Mouse (Mus musculus): Measurements from ENCODE around the gene Cmtr1. TPM values are rescaled to one million over a fixed set of nuclear protein-coding genes. Genes with fewer than 3 reads are reported as not detected.

The Cmtr1 gene
- polyA plus RNA-seq, 2 experiments: 54.3 to 95.8 TPM

DNA sequence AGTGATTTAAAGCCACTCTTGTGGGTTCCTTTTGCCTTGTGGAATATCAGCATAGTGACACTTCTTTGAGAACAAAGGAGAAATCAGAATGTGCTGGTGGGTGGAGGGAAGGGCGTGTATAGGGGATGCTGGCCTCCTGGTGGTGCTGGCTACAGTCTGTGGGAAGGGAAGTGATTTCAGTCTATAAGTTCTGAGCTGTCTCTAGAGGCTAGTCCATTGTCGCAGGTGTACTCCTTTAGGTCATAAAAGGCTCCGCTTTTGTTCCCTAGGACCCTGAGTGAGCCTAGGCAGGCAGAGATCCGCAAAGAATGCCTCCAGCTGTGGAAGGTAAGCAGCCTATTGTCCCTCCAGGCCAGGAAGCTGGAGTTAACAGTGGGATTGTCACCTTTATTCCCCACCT, 34.1 kb downstream of the Cmtr1 start:
- WGBS: 85% methylated on average over 4 of the region's 4 CpGs
- ATAC-seq (ENCODE audit: low FRiP score, low read depth): no peak

DNA sequence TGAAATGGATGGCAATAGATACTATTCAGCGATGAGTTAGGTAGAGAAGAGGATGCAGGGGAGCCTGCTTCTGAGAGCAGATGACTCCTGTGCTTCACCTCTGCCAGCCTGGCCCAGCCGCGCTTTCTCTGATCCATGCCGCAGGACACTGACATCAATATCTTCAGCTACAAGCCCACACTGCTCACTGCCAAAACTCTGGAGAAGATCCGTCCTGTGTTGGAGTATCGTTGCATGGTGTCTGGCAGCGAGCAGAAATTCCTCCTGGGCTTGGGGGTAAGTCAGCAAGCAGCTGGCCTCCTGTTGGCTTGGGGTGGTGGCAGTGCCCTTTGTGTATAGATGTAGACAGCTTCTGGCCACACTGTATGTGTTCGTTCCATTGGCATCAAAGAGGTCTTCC, 36.5 kb downstream of the Cmtr1 start:
- DNase-seq (ENCODE audit: low spot score) (no peak), ATAC-seq (ENCODE audit: low FRiP score, low read depth) (no peak)
- Histone ChIP-seq H3K9ac (ENCODE audit: low read depth, low read length, severe bottlenecking) (no peak overlapping the region), H3K4me2 (replicated peaks; ENCODE audit: low read depth, low read length, severe bottlenecking) (no peak overlapping the region), H3K9me3 (ENCODE audit: control insufficient read depth, low read length) (no peaks in the 10 kb centered on the region), H3K27ac (replicated peaks; ENCODE audit: low read depth, low read length) (no peak overlapping the region), H3K4me1 (ENCODE audit: control insufficient read depth, insufficient read depth, low read length) (no peaks in the 10 kb centered on the region), H3K4me3 (replicated peaks; ENCODE audit: low read length) (no peak overlapping the region), H3K27me3 (ENCODE audit: control insufficient read depth, insufficient read depth, low read length) (no peaks in the 10 kb centered on the region), H3K36me3 (ENCODE audit: control insufficient read depth, insufficient read depth, low read length) (peaks cover 82% of the 10 kb centered on the region)
- TF ChIP-seq POLR2A (IDR thresholded peaks at IDR 0.05; ENCODE audit: borderline replicate concordance, extremely low read depth, insufficient read depth, insufficient read length): no peak
- WGBS: 96% methylated on average over 8 of the region's 8 CpGs

More for the DNA sequence above, 34.1 kb downstream of the Cmtr1 start:
- no peak overlapping the region for H3K9ac ChIP-seq (ENCODE audit: low read depth, low read length, severe bottlenecking)
- no peaks in the 10 kb centered on the region for H3K27me3 ChIP-seq (ENCODE audit: control insufficient read depth, insufficient read depth, low read length)
- H3K4me2 ChIP-seq (replicated peaks; ENCODE audit: low read depth, low read length, severe bottlenecking): no peak overlapping the region
- no peak for DNase-seq (ENCODE audit: low spot score)
- H3K9me3 ChIP-seq (ENCODE audit: control insufficient read depth, low read length): no peaks in the 10 kb centered on the region
- peaks cover 79% of the 10 kb centered on the region for H3K36me3 ChIP-seq (ENCODE audit: control insufficient read depth, insufficient read depth, low read length)
- no peaks in the 10 kb centered on the region for H3K4me1 ChIP-seq (ENCODE audit: control insufficient read depth, insufficient read depth, low read length)
- H3K27ac ChIP-seq (replicated peaks; ENCODE audit: low read depth, low read length): no peak overlapping the region
- no peak overlapping the region for H3K4me3 ChIP-seq (replicated peaks; ENCODE audit: low read length)
- TF ChIP-seq POLR2A (IDR thresholded peaks at IDR 0.05; ENCODE audit: borderline replicate concordance, extremely low read depth, insufficient read depth, insufficient read length): no peak

DNA sequence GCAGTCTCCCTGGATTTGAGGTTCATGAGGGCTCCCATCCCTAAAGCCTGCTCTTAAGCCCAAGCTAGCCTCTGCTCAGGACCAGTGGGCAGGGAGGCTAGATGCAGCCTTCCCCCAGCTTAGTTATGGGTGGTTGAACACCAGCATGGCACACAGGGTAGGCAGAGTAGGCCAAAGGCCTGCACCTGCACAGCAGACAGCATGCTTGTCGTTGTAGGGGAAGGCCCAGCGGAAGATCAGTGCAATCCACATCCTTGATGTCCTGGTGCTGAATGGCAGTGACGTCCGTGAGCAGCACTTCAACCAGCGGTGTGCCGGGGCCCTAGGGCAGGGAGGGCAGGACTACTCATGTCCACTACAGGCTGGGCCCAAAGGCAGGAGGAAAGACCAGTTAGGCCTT, 38.0 kb downstream of the Cmtr1 start:
- no peak for ATAC-seq (ENCODE audit: low FRiP score, low read depth)
- peaks cover 92% of the 10 kb centered on the region for H3K36me3 ChIP-seq (ENCODE audit: control insufficient read depth, insufficient read depth, low read length)
- TF ChIP-seq POLR2A (IDR thresholded peaks at IDR 0.05; ENCODE audit: borderline replicate concordance, extremely low read depth, insufficient read depth, insufficient read length): no peak

DNA sequence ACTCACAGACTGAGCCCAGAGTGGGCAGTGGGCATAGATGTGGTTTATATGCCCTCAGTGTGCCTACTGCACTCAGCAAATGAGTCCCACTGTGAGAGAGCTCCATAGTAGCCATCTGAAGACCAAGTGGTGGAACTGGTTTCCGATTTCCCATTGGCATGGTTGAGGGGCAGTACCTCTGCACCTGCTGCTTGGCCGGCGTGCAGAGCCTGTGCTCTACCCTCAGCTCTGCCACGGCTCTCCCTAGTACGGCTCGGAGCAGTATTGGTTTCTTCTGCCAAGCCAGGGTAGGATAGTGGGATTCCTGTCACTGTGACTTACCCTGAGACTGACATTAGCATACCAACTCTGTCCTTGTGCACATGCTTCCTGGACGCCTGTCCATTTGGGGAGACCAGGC, 40.2 kb downstream of the Cmtr1 start:
- H3K27ac ChIP-seq (replicated peaks; ENCODE audit: low read depth, low read length): no peak overlapping the region
- ATAC-seq (ENCODE audit: low FRiP score, low read depth): no peak
- no peak overlapping the region for H3K4me3 ChIP-seq (replicated peaks; ENCODE audit: low read length)
- H3K9me3 ChIP-seq (ENCODE audit: control insufficient read depth, low read length): no peaks in the 10 kb centered on the region
- WGBS: 91% methylated on average over 7 of the region's 7 CpGs
- H3K27me3 ChIP-seq (ENCODE audit: control insufficient read depth, insufficient read depth, low read length): no peaks in the 10 kb centered on the region
- no peak overlapping the region for H3K4me2 ChIP-seq (replicated peaks; ENCODE audit: low read depth, low read length, severe bottlenecking)
- DNase-seq (ENCODE audit: low spot score): no peak
- no peak for TF ChIP-seq POLR2A (IDR thresholded peaks at IDR 0.05; ENCODE audit: borderline replicate concordance, extremely low read depth, insufficient read depth, insufficient read length)
- H3K9ac ChIP-seq (ENCODE audit: low read depth, low read length, severe bottlenecking): no peak overlapping the region
- H3K36me3 ChIP-seq (ENCODE audit: control insufficient read depth, insufficient read depth, low read length): peaks cover 85% of the 10 kb centered on the region
- H3K4me1 ChIP-seq (ENCODE audit: control insufficient read depth, insufficient read depth, low read length): no peaks in the 10 kb centered on the region

More for the DNA sequence above, 38.0 kb downstream of the Cmtr1 start:
- no peak for DNase-seq (ENCODE audit: low spot score)
- 87% methylated on average over 6 of the region's 6 CpGs for WGBS
- Histone ChIP-seq H3K27me3 (ENCODE audit: control insufficient read depth, insufficient read depth, low read length) (no peaks in the 10 kb centered on the region), H3K9ac (ENCODE audit: low read depth, low read length, severe bottlenecking) (no peak overlapping the region), H3K4me3 (replicated peaks; ENCODE audit: low read length) (no peak overlapping the region), H3K4me2 (replicated peaks; ENCODE audit: low read depth, low read length, severe bottlenecking) (no peak overlapping the region), H3K4me1 (ENCODE audit: control insufficient read depth, insufficient read depth, low read length) (no peaks in the 10 kb centered on the region), H3K27ac (replicated peaks; ENCODE audit: low read depth, low read length) (no peak overlapping the region), H3K9me3 (ENCODE audit: control insufficient read depth, low read length) (no peaks in the 10 kb centered on the region)

DNA sequence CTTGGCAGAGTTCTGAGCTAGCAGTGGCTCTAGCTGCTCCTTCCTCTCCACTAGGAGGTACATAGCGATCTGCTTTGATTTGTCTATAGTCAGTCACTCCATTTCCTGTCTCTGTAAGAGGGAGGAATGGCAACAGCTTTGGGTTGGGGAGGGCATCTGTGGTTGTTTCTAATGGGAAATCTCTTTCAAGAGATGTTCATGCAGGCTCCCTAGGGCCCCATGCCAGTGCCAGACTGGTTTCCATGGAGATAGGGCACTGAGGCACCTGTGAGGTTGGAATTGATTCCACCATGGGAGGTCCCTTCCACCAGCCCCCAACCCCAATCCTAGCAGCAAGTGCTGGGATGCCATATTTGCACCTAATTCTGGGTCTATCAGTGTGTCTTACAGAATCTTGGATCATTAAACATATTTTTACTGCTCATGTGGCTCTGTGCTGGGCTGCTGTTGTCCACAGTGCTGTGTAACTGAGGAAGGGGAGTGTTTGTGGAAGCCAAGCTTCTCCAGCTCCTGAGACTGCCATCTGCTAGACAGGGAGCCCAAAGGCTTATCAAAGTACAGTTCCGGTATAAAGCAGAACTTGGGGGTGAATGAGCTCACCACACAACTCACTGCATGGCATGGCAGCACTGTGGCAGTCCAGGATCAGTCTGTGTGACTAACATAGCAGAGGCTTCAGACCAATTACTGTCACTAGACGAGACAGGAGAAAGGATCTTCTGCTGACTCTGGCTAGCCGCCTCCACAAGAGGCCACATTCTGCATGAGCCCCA, 42.7 kb downstream of the Cmtr1 start:
- 76% methylated on average over 4 of the region's 4 CpGs for WGBS
- H3K4me1 ChIP-seq (ENCODE audit: control insufficient read depth, insufficient read depth, low read length): peaks cover 3% of the 10 kb centered on the region; the same call in 1 of the 2 replicates
- H3K9me3 ChIP-seq (ENCODE audit: control insufficient read depth, low read length): no peaks in the 10 kb centered on the region
- H3K27me3 ChIP-seq (ENCODE audit: control insufficient read depth, insufficient read depth, low read length): no peaks in the 10 kb centered on the region
- TF ChIP-seq POLR2A (IDR thresholded peaks at IDR 0.05; ENCODE audit: borderline replicate concordance, extremely low read depth, insufficient read depth, insufficient read length): no peak
- no peak overlapping the region for H3K4me3 ChIP-seq (replicated peaks; ENCODE audit: low read length)
- H3K27ac ChIP-seq (replicated peaks; ENCODE audit: low read depth, low read length): no peak overlapping the region
- no peak for ATAC-seq (ENCODE audit: low FRiP score, low read depth)
- H3K36me3 ChIP-seq (ENCODE audit: control insufficient read depth, insufficient read depth, low read length): peaks cover 69% of the 10 kb centered on the region
- no peak overlapping the region for H3K9ac ChIP-seq (ENCODE audit: low read depth, low read length, severe bottlenecking)
- no peak for DNase-seq (ENCODE audit: low spot score)
- H3K4me2 ChIP-seq (replicated peaks; ENCODE audit: low read depth, low read length, severe bottlenecking): no peak overlapping the region

Data from limb, embryonic 14.5 days (tissue).